Mouse (Mus musculus): Measurements from ENCODE around the gene Patl2. TPM values are rescaled to one million over a fixed set of nuclear protein-coding genes. Genes with fewer than 3 reads are reported as not detected.

Patl2 gene
- polyA plus RNA-seq, 1 experiment from 2014 or later = not detected

DNA sequence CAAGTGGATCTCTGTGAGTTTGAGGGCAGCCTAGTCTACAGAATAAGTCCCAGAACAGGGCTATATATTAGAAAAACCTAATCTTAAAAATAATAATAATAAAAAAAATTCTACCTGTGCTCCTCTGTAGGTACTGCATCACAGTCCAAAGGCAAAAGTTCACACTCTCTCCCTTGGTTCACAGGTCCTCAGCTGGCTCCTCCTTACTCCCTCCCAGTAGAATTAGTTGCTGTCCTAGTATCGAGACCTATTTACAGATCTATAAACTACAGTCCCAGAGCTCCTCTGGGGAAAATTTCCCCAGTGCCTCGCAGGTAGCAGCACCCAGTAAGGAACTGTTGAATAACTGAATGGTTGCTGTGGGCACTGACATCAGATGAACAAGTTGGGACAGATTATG is 45.2 kb downstream of the Patl2 start:
- WGBS = 84% methylated on average over 2 of the region's 2 CpGs
- no peaks in the 10 kb centered on the region for H3K36me3 ChIP-seq (replicated peaks; ENCODE audit: control insufficient read depth, insufficient read depth)
- no peak overlapping the region for H3K27ac ChIP-seq
- H3K9ac ChIP-seq = no peak overlapping the region
- H3K9me3 ChIP-seq (ENCODE audit: control insufficient read depth, low read length) = no peaks in the 10 kb centered on the region
- DNase-seq (ENCODE audit: low spot score) (no peak), ATAC-seq (ENCODE audit: low FRiP score) (no peak)
- no peaks in the 10 kb centered on the region for H3K4me1 ChIP-seq (replicated peaks; ENCODE audit: control insufficient read depth, insufficient read depth, low read length)
- H3K27me3 ChIP-seq (ENCODE audit: control insufficient read depth, insufficient read depth, low read length) = no peaks in the 10 kb centered on the region
- H3K4me2 ChIP-seq (replicated peaks) = no peak overlapping the region
- H3K4me3 ChIP-seq (replicated peaks; ENCODE audit: low read length) = no peak overlapping the region

DNA sequence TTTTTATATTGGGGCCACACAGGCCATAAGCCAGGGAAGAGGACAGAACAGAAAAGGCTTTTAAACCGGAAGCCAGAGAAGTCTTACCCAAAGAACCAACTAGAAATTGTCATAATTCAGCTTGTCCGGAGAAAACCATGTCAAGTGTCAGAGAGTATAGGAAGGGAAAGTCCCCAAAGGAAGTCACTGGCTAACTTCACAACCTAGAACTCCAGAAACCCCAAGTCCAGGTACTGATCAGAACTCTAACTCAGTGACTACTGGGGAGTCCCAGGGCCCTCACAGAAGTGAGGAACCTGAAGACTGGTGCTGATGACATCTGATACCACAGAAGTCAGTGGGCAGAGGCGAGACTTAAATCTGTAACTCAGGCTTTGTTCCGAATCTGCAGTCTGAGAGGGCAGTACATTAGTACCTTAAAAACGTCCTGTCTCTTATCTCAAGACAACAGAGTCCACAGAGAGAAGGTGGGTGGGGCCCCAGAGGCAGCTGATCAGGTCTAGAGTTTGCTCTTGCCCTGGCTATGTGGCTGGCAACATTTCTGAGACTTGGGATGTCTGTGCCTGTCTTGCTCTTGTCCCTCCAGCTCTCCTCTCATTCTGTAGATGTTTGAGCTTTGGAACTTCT is 48.0 kb downstream of the Patl2 start:
- Histone ChIP-seq H3K27me3 (ENCODE audit: control insufficient read depth, insufficient read depth, low read length) (no peaks in the 10 kb centered on the region), H3K4me3 (replicated peaks; ENCODE audit: low read length) (no peak overlapping the region), H3K4me2 (replicated peaks) (no peak overlapping the region), H3K9ac (no peak overlapping the region), H3K9me3 (ENCODE audit: control insufficient read depth, low read length) (no peaks in the 10 kb centered on the region), H3K36me3 (replicated peaks; ENCODE audit: control insufficient read depth, insufficient read depth) (no peaks in the 10 kb centered on the region), H3K4me1 (replicated peaks; ENCODE audit: control insufficient read depth, insufficient read depth, low read length) (no peaks in the 10 kb centered on the region), H3K27ac (no peak overlapping the region)
- 71% methylated on average over 5 of the region's 5 CpGs for WGBS
- DNase-seq (ENCODE audit: low spot score) (no peak), ATAC-seq (ENCODE audit: low FRiP score) (no peak)

DNA sequence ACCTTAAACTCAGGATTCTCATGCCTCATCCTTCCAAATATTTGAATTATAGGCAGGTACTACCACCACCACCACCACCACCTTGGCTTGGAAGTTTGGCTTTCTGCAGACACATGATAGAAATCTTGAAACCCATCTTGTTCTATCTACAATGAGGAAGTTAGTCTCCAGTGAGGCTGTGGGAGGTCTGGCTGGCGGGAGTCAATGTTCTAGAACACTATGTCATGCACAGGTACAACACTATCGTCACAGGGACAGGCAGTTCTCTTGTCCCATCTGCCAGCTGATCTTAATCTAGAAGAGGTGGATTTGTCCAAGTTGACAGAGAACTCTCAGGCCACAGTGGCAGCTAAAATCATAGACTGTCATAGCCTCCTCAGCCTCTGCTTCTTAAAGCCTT is 53.4 kb downstream of the Patl2 start:
- no peaks in the 10 kb centered on the region for H3K36me3 ChIP-seq (replicated peaks; ENCODE audit: control insufficient read depth, insufficient read depth)
- no peaks in the 10 kb centered on the region for H3K27me3 ChIP-seq (ENCODE audit: control insufficient read depth, insufficient read depth, low read length)
- H3K4me1 ChIP-seq (replicated peaks; ENCODE audit: control insufficient read depth, insufficient read depth, low read length) = no peaks in the 10 kb centered on the region
- WGBS = 83% methylated on average over 2 of the region's 2 CpGs
- H3K4me3 ChIP-seq (replicated peaks; ENCODE audit: low read length) = no peak overlapping the region
- H3K27ac ChIP-seq = no peak overlapping the region
- no peak for DNase-seq (ENCODE audit: low spot score)
- no peak for ATAC-seq (ENCODE audit: low FRiP score)
- no peaks in the 10 kb centered on the region for H3K9me3 ChIP-seq (ENCODE audit: control insufficient read depth, low read length)
- no peak overlapping the region for H3K4me2 ChIP-seq (replicated peaks)
- no peak overlapping the region for H3K9ac ChIP-seq

DNA sequence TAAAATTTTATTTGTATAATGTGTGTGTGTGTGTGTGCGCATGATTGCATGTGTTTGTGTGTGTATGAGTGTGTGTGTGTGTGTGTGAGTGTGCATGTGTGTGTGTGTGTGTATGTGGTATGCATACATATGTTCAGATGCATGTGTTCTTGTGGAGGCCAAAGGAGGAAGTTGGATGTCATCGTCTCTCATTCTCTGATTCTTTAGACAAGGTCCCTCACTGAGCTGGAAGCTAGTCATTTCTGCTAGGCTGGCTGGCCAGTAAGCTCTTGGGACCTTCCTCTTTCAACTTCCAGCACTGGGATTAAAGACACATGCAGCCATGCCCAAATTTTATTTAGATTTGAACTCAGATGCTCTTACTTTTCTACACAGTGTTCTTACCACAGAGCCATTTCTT is 53.9 kb downstream of the Patl2 start:
- no peak overlapping the region for H3K9ac ChIP-seq
- H3K4me1 ChIP-seq (replicated peaks; ENCODE audit: control insufficient read depth, insufficient read depth, low read length) = no peaks in the 10 kb centered on the region
- H3K36me3 ChIP-seq (replicated peaks; ENCODE audit: control insufficient read depth, insufficient read depth) = no peaks in the 10 kb centered on the region
- no peaks in the 10 kb centered on the region for H3K9me3 ChIP-seq (ENCODE audit: control insufficient read depth, low read length)
- WGBS = 95% methylated on average over 2 of the region's 2 CpGs
- H3K27me3 ChIP-seq (ENCODE audit: control insufficient read depth, insufficient read depth, low read length) = no peaks in the 10 kb centered on the region
- H3K4me2 ChIP-seq (replicated peaks) = no peak overlapping the region
- no peak overlapping the region for H3K27ac ChIP-seq
- ATAC-seq (ENCODE audit: low FRiP score) (no peak), DNase-seq (ENCODE audit: low spot score) (no peak)
- no peak overlapping the region for H3K4me3 ChIP-seq (replicated peaks; ENCODE audit: low read length)

DNA sequence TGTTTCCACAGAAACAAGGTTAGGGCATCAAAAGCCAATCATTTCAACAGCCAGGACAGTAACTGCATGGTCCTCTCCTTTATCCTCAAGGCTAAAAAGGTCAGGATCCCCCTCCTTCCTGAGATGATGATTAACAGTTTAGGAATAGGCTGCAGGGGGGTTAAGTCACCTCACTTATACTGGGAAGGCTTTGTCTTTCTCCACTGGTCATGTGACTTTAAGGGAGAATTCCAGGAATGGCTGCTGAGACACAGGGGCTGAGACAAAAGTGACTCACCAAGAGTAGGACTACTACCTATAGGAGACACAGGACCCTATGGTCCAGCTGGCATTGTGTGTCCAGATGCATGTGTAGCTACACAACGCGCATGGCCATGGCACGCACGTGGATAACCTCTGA is 58.4 kb downstream of the Patl2 start:
- Histone ChIP-seq H3K4me3 (replicated peaks; ENCODE audit: low read length) (no peak overlapping the region), H3K9me3 (ENCODE audit: control insufficient read depth, low read length) (no peaks in the 10 kb centered on the region), H3K36me3 (replicated peaks; ENCODE audit: control insufficient read depth, insufficient read depth) (no peaks in the 10 kb centered on the region), H3K4me2 (replicated peaks) (no peak overlapping the region), H3K4me1 (replicated peaks; ENCODE audit: control insufficient read depth, insufficient read depth, low read length) (no peaks in the 10 kb centered on the region), H3K27me3 (ENCODE audit: control insufficient read depth, insufficient read depth, low read length) (no peaks in the 10 kb centered on the region), H3K27ac (no peak overlapping the region), H3K9ac (no peak overlapping the region)
- no peak for DNase-seq (ENCODE audit: low spot score)
- WGBS = 91% methylated on average over 4 of the region's 4 CpGs
- no peak for ATAC-seq (ENCODE audit: low FRiP score)

DNA sequence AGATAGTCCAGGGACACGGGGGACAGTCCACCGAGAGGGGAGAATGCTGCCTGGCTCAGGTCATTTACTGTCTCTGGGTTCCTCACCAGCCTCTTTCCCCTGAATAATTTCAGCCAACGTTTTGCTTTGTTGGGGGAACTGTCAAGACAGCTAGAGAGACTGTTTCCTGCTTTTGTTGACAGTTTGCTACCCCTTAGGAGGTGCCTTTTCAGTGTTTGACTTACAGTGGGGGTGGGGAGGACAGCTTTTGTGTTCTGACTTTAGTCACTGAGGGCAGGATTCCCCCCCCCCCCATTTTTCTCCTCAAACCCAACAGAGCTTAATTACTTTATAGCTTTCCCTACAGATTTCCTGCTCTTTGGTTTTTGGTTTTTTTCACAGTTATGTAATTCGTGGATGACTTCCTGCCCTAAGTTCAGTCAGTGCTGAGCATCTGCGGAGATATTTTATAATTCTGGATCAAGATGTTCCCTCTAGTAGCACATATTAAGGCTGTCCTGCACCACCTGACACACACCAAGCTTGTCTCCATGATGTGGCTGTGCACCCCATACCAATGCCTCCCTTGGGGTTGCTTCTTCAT is 59.1 kb downstream of the Patl2 start:
- DNase-seq (ENCODE audit: low spot score) (no peak), ATAC-seq (ENCODE audit: low FRiP score) (no peak)
- Histone ChIP-seq H3K4me2 (replicated peaks) (no peak overlapping the region), H3K9ac (no peak overlapping the region), H3K27ac (no peak overlapping the region), H3K4me3 (replicated peaks; ENCODE audit: low read length) (no peak overlapping the region), H3K9me3 (ENCODE audit: control insufficient read depth, low read length) (no peaks in the 10 kb centered on the region), H3K36me3 (replicated peaks; ENCODE audit: control insufficient read depth, insufficient read depth) (no peaks in the 10 kb centered on the region), H3K4me1 (replicated peaks; ENCODE audit: control insufficient read depth, insufficient read depth, low read length) (no peaks in the 10 kb centered on the region), H3K27me3 (ENCODE audit: control insufficient read depth, insufficient read depth, low read length) (no peaks in the 10 kb centered on the region)
- 29% methylated on average over 5 of the region's 5 CpGs for WGBS

DNA sequence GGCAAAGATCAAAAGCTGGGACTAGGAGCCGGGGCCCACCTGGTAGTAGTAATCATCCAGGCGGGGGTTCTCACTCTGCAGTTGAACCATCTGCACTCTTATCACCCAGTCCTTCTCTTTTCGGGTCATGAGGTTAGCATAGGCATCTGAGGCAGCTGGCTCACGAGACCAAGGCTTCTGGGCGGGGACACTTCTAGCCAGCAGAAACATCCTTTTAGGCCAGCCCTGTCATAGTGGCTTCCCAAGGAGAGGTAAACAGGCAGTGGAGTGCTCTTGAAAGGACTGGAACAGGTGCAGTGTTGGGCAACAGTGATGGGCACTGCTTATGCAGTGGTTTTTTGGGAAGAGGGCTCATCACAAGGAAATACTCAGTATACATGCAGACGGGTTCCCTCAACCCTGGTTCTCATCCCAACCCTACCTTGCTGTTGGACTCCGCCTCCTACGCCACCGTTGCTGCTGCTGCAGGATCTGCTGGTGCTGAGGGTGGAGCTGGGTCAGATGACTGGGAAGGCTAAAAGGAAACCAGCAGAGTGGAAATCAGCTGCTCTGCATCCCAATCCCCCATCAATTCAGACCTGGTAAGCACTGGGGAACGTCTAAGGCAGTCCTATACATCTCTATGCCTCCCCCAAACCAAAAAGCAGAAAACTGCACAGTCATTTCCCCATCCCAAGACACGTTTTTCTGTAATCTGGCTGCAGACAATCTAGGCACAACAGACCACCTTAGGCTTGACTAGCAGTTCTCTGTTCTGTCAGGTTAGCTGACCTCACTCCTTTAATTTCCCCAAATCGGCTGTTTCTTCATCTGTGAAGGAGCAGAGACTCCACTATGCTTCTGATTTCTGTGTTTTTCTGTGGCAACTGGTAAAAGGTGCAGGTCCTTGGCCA is 60.1 kb downstream of the Patl2 start:
- DNase-seq (ENCODE audit: low spot score) = no peak
- H3K27ac ChIP-seq = no peak overlapping the region
- no peaks in the 10 kb centered on the region for H3K9me3 ChIP-seq (ENCODE audit: control insufficient read depth, low read length)
- 59% methylated on average over 12 of the region's 12 CpGs for WGBS
- no peak for ATAC-seq (ENCODE audit: low FRiP score)
- H3K4me3 ChIP-seq (replicated peaks; ENCODE audit: low read length) = no peak overlapping the region
- H3K9ac ChIP-seq = no peak overlapping the region
- H3K4me2 ChIP-seq (replicated peaks) = no peak overlapping the region
- no peaks in the 10 kb centered on the region for H3K36me3 ChIP-seq (replicated peaks; ENCODE audit: control insufficient read depth, insufficient read depth)
- H3K4me1 ChIP-seq (replicated peaks; ENCODE audit: control insufficient read depth, insufficient read depth, low read length) = no peaks in the 10 kb centered on the region
- no peaks in the 10 kb centered on the region for H3K27me3 ChIP-seq (ENCODE audit: control insufficient read depth, insufficient read depth, low read length)

DNA sequence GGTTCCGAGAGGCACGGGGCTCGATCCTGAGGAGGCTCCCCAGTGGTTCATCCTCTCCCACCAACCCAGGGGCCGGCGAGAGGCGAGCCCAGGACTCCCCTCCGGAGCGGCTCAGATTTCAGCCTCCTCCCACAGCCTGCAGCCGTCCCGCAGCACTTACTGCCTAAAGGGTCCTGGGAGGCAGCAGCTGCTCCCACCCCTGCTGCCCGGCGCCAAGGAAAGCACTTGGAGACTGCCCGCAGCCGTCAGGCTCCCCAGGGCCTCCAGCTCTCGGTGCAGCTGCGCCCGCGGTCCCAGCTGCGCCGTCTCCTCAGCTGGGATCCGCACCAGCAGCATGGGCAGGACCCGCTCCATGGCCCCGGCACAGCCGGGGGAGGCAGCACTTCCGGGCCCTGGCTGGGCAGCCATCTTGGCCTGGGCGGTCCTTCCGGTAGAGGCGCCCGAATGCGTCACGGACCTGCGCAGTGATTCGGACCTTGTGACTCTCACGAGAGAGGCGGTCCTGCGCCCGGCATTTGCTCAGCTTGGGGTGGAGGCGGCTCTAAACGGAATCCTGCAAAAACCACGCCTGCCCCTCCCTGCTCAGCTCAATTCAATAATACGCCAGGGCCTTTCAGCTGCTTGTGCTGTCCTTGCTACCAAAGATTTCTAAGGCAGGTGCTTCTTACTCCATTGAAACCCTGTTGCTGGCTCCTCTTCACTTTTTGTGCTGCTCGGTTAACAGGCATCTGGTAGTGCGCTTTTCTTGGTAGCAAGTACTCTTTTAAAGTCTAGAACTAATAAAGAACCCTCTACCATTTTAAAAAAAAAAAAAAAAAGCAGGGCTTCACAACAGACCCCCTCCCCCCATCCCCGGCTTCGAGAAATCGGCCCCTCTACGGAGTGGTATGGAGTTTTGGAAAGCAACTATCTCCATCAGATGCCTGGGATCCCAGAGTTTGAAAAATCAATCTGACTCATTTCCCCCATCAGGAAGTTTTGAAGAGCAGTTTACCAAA is 67.7 kb downstream of the Patl2 start, which contains the start of gene Spg11:
TSS of gene Spg11 (minus strand) at position 426 of the 998 bp plus-strand sequence.
- Histone ChIP-seq H3K36me3 (replicated peaks; ENCODE audit: control insufficient read depth, insufficient read depth) (peaks cover 13% of the 10 kb centered on the region), H3K9ac (peak within 1 kb of the TSS; percentile 94), H3K4me3 (replicated peaks; ENCODE audit: low read length) (peak within 1 kb of the TSS; percentile 82), H3K27ac (peak within 1 kb of the TSS; percentile 94), H3K4me1 (replicated peaks; ENCODE audit: control insufficient read depth, insufficient read depth, low read length) (peaks cover 11% of the 10 kb centered on the region), H3K9me3 (ENCODE audit: control insufficient read depth, low read length) (no peaks in the 10 kb centered on the region), H3K27me3 (ENCODE audit: control insufficient read depth, insufficient read depth, low read length) (no peaks in the 10 kb centered on the region), H3K4me2 (replicated peaks) (peak within 1 kb of the TSS; percentile 58)
- under 1% methylated on average over 47 of the region's 47 CpGs for WGBS
- ATAC-seq (ENCODE audit: low FRiP score) (peak; percentile 100), DNase-seq (ENCODE audit: low spot score) (peak; percentile 96)

Measured in hindbrain, embryonic 14.5 days (tissue).